ENCODE assay signal across 15 mouse cellular contexts in the genomic region with DNA sequence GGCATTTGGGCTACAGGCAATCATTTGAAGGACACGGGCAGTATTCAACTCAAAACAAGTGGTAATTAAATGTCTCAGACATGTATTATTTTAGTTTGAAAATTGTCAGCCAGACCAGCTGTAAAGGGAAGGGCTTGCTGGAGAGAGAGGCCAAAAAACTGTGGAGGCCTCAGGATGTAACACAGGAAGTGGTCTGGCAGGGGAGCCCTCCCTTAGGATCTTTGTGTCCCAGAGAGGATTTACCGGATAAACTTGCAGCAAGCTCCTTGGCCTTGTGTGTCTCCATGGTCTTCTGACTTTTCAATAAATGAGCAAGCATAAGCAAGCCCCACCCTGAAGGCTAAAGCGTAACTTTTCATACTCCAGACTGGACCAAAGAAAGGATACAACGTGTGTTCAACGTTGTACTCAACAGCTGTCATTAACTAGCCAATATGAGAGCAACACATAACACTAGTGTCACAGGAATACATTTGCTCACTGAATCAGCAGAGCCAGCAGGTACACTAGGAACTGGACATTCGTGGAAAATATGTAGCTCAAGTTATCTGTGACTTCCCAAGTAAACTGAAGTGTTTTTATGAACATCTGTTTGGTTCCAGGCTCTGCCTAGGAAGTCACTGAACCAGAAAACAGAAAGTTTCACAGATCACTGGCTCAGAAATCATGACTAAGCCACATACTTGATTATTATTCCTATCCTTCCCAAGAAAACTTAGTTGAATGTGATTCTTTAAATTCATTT. TPM values are rescaled to one million over a fixed set of nuclear protein-coding genes. Genes with fewer than 3 reads are reported as not detected.
DNase-seq lines count a peak whose midpoint lies in the region; ATAC-seq and TF ChIP-seq lines count a peak whose summit lies in the region.
"Had no signal": no experiment of that assay in that cellular context is flagged by ENCODE, and none has a peak within 500 bp of the region (broad histone marks: within the 10 kb centered on the region; RNA-seq: fewer than 3 reads in every experiment).

No protein-coding gene starts in this region.

- ATAC-seq in kidney, embryonic 14.5 days (ENCODE audit: low FRiP score, low TSS enrichment): no peak
- ATAC-seq in activated CD4-positive, CD25-positive, alpha-beta regulatory T cell, adult 4 months: no peak
- ATAC-seq: intestine, embryonic 15.5 days; midbrain, embryonic 15.5 days had no signal

- 62% methylated on average over 6 of the region's 6 CpGs for WGBS in kidney, embryonic 14.5 days
- WGBS in kidney, adult 2 months: 29% methylated on average over 6 of the region's 6 CpGs

- H3K4me2 ChIP-seq in kidney, embryonic 14.5 days (replicated peaks; ENCODE audit: low read depth, low read length): no peak overlapping the region
- H3K4me2 ChIP-seq: forebrain, embryonic 12.5 days; heart, embryonic 13.5 days; intestine, embryonic 15.5 days; liver, embryonic 15.5 days; midbrain, embryonic 15.5 days had no signal

- no peak for TF ChIP-seq CTCF in kidney, adult 2 months (conservative IDR thresholded peaks at IDR 0.05; ENCODE audit: insufficient read depth, insufficient read length, low read depth, low read length)

- H3K9ac ChIP-seq in kidney, embryonic 14.5 days (ENCODE audit: low read depth, low read length): no peak overlapping the region
- H3K9ac ChIP-seq: forebrain, embryonic 12.5 days; heart, embryonic 13.5 days; intestine, embryonic 15.5 days; liver, embryonic 15.5 days; midbrain, embryonic 15.5 days had no signal

- no peak for TF ChIP-seq POLR2A in kidney, adult 2 months (IDR thresholded peaks at IDR 0.05; ENCODE audit: low read depth, low read length)

- H3K36me3 ChIP-seq in kidney, embryonic 14.5 days (ENCODE audit: control insufficient read depth, insufficient read depth, low read length): no peaks in the 10 kb centered on the region
- no peaks in the 10 kb centered on the region for H3K36me3 ChIP-seq in kidney, adult 2 months (ENCODE audit: control insufficient read depth, insufficient read depth, low read length)
- H3K36me3 ChIP-seq: forebrain, embryonic 12.5 days; heart, embryonic 13.5 days; intestine, embryonic 15.5 days; liver, embryonic 15.5 days; midbrain, embryonic 15.5 days had no signal

- H3K4me1 ChIP-seq in kidney, embryonic 14.5 days (ENCODE audit: control insufficient read depth, insufficient read depth, low read length): peaks cover 7% of the 10 kb centered on the region
- peaks cover 22% of the 10 kb centered on the region; the same call in 1 of the 2 replicates for H3K4me1 ChIP-seq in kidney, adult 2 months (ENCODE audit: control insufficient read depth, insufficient read depth, low read length)
- H3K4me1 ChIP-seq: forebrain, embryonic 12.5 days; intestine, embryonic 15.5 days; liver, embryonic 15.5 days; midbrain, embryonic 15.5 days had no signal

- no peaks in the 10 kb centered on the region for H3K9me3 ChIP-seq in kidney, embryonic 14.5 days (ENCODE audit: control insufficient read depth, low read length)
- H3K9me3 ChIP-seq: forebrain, embryonic 12.5 days; heart, embryonic 13.5 days; intestine, embryonic 15.5 days; liver, embryonic 15.5 days; midbrain, embryonic 15.5 days had no signal

- peak; percentile 52 for DNase-seq in kidney, adult 11 months
- DNase-seq in gastrocnemius, adult 8-10 months (ENCODE audit: low spot score in 2 of 2): peak; percentile 23 to 48
- DNase-seq in kidney, adult 2 months: peak; percentile 86
- DNase-seq in lung, postnatal 4 days: peak; percentile 9 to 37
- DNase-seq in frontal cortex, postnatal 36 days (ENCODE audit: low spot score in 2 of 2): no peak
- no peak for DNase-seq in c-Kit-positive CD71-positive TER-119-positive erythroid progenitor cells, embryonic 14.5 days (ENCODE audit: low spot score)
- DNase-seq: adrenal gland, adult 8-10 months; right cerebral cortex, postnatal 25 days had no signal

- no peak overlapping the region for H3K27ac ChIP-seq in kidney, embryonic 14.5 days (ENCODE audit: low read depth, low read length)
- H3K27ac ChIP-seq in kidney, adult 2 months (ENCODE audit: insufficient read depth, low read depth, low read length): peak overlapping the region; percentile 61
- H3K27ac ChIP-seq: forebrain, embryonic 12.5 days; heart, embryonic 13.5 days; intestine, embryonic 15.5 days; liver, embryonic 15.5 days; midbrain, embryonic 15.5 days had no signal

- H3K4me3 ChIP-seq in kidney, embryonic 14.5 days (ENCODE audit: low read length): no peak overlapping the region
- no peak overlapping the region for H3K4me3 ChIP-seq in kidney, adult 2 months (ENCODE audit: insufficient read depth, low read depth, low read length)
- H3K4me3 ChIP-seq: forebrain, embryonic 12.5 days; heart, embryonic 13.5 days; intestine, embryonic 15.5 days; liver, embryonic 15.5 days; midbrain, embryonic 15.5 days had no signal

- no peaks in the 10 kb centered on the region for H3K27me3 ChIP-seq in kidney, embryonic 14.5 days (ENCODE audit: control insufficient read depth, insufficient read depth, low read length)
- no peaks in the 10 kb centered on the region for H3K27me3 ChIP-seq in kidney, adult 2 months (replicated peaks; ENCODE audit: control insufficient read depth, insufficient read depth, low read length)
- H3K27me3 ChIP-seq: forebrain, embryonic 12.5 days; heart, embryonic 13.5 days; intestine, embryonic 15.5 days; liver, embryonic 15.5 days; midbrain, embryonic 15.5 days had no signal

RNA-seq across cellular contexts. Expression of a gene that starts 19.7 kb away (rescaled TPM):
- 23.2 and 27.0 TPM in 2 replicates for polyA plus RNA-seq in kidney, embryonic 14.5 days (2014; fragmentation: Nextera tagmentation; extraction: Ambion mirVana)
- total RNA-seq in gastrocnemius, adult 8-10 months (2022): 1 to 10 TPM; 1.9 to 2.6 (median 2.3) TPM
- 119 and 121 TPM in 2 replicates for polyA plus RNA-seq in kidney, adult 2 months (2012; rRNA removed)
- polyA plus RNA-seq in activated CD4-positive, CD25-positive, alpha-beta regulatory T cell, adult 4 months (2017; shearing (Covaris generic)): not detected

Comparison
In these comparisons a context has a peak if more than half of its experiments do, and no peak if none do; other contexts are left out.
1. DNase-seq: peak in kidney, adult 11 months (single experiment), gastrocnemius, adult 8-10 months (2 of 2), kidney, adult 2 months (single experiment) and lung, postnatal 4 days (2 of 2); none in frontal cortex, postnatal 36 days (0 of 2) and c-Kit-positive CD71-positive TER-119-positive erythroid progenitor cells, embryonic 14.5 days (single experiment).
2. RNA of a gene that starts 19.7 kb away (polyA plus RNA-seq): 119 to 121 TPM in kidney, adult 2 months and 23.2 to 27.0 TPM in kidney, embryonic 14.5 days; not detected in activated CD4-positive, CD25-positive, alpha-beta regulatory T cell, adult 4 months; every median in the first group is over 10 times any median in the second.